Mouse (Mus musculus) G1E (cell line): ENCODE data around the gene Ebf1. TPM values are rescaled to one million over a fixed set of nuclear protein-coding genes. Genes with fewer than 3 reads are reported as not detected.

Experiments
- ATAC-seq: 2 replicates; pipeline ENCODE4 v1.8.0; 2016; ENCODE audit warnings: mild to moderate bottlenecking; ENCODE audit not compliant: insufficient number of reproducible peaks, poor library complexity, low FRiP score, severe bottlenecking; ENCODE audit errors: extremely low read depth
- DNase-seq: peaks from one replicate; pipeline ENCODE4 v3.0.0; 2012; ENCODE audit warnings: low spot score
- H3K27me3 ChIP-seq: 2 replicates; pipeline ENCODE4 v1.6.1; 2012; ENCODE audit warnings: mild to moderate bottlenecking, low read length, inconsistent platforms; ENCODE audit not compliant: insufficient read depth
- H3K36me3 ChIP-seq: replicated peaks from 2 replicates; pipeline ENCODE3; 2012; ENCODE audit warnings: mild to moderate bottlenecking, inconsistent platforms
- H3K4me1 ChIP-seq: 2 replicates; pipeline ENCODE4 v1.6.1; 2012; ENCODE audit warnings: low read depth, low read length, inconsistent platforms, mixed read lengths; ENCODE audit not compliant: insufficient read depth
- H3K4me3 ChIP-seq: 2 replicates; pipeline ENCODE4 v1.5.1; 2012; ENCODE audit warnings: low read depth, mild to moderate bottlenecking, inconsistent platforms, low read length, moderate library complexity, mixed read lengths
- H3K9me3 ChIP-seq: replicated peaks from 2 replicates; pipeline ENCODE4 v1.6.1; 2012; ENCODE audit warnings: inconsistent platforms
- CTCF ChIP-seq: IDR thresholded peaks from 2 replicates; pipeline ENCODE4 v1.5.1; 2012; ENCODE audit warnings: low read depth, low read length, inconsistent platforms, mixed read lengths
- GATA1 ChIP-seq: IDR thresholded peaks from 2 replicates; pipeline ENCODE4 v1.6.1; 2012; ENCODE audit warnings: borderline replicate concordance, low read length, inconsistent platforms, mixed read lengths
- GATA2 ChIP-seq: IDR thresholded peaks from 2 replicates; pipeline ENCODE4 v1.6.1; 2012; ENCODE audit warnings: low read depth, low read length, inconsistent platforms, borderline replicate concordance
- POLR2AphosphoS5 ChIP-seq: IDR thresholded peaks from 2 replicates; pipeline ENCODE4 v1.6.1; 2012; ENCODE audit warnings: low read depth, low read length, inconsistent platforms; ENCODE audit not compliant: insufficient replicate concordance
- TAL1 ChIP-seq: conservative IDR thresholded peaks from 2 replicates; pipeline ENCODE4 v1.6.1; 2012; ENCODE audit warnings: low read depth, low read length, inconsistent platforms, mixed read lengths
- polyA plus RNA-seq: library from polyadenylated mRNA; stranded (reverse); fragments of >175 nt; gene quantifications from 2 replicates; pipeline ENCODE4 v1.2.3, GENCODE M21; 2012
- total RNA-seq, 2 experiments: library from RNA; stranded (forward) in 1 of 2; stranded (reverse) in 1 of 2; fragments of 200-1000 nt in 1 of 2; fragments of >200 nt in 1 of 2; fragmentation: Nextera tagmentation in 1 of 2; gene quantifications; 2 replicates each; pipeline ENCODE4 v1.2.3; 2014 to 2017

Gene Ebf1
- total and polyA plus RNA-seq, 3 experiments = 0.05 TPM; not detected in 2

GRCm38 (mm10) chr11:44581277-44581683 lies 35.8 kb upstream of the Ebf1 start:
- Histone ChIP-seq H3K36me3 (no peaks in the 10 kb centered on the region), H3K4me3 (no peak overlapping the region), H3K27me3 (no peaks in the 10 kb centered on the region), H3K4me1 (no peaks in the 10 kb centered on the region), H3K9me3 (no peaks in the 10 kb centered on the region)
- DNase-seq (no peak), ATAC-seq (peak; percentile 28; the same call in 1 of the 2 replicates)
- no peak for TF ChIP-seq POLR2AphosphoS5

- DNase-seq = no peak
These were observed 30.9 kb upstream of the Ebf1 start for GRCm38 (mm10) chr11:44586047-44586696.

GRCm38 (mm10) chr11:44593016-44593415 lies 24.1 kb upstream of the Ebf1 start:
- Histone ChIP-seq H3K27me3 (peaks cover 10% of the 10 kb centered on the region; the same call in 1 of the 2 replicates), H3K9me3 (no peaks in the 10 kb centered on the region), H3K4me1 (no peaks in the 10 kb centered on the region), H3K4me3 (no peak overlapping the region), H3K36me3 (no peaks in the 10 kb centered on the region)
- ATAC-seq = no peak
- DNase-seq = no peak
- no peak for TF ChIP-seq CTCF
- no peak for TF ChIP-seq POLR2AphosphoS5
- TF ChIP-seq GATA1 = no peak
- no peak for TF ChIP-seq GATA2
- TF ChIP-seq TAL1 = no peak

More at GRCm38 (mm10) chr11:44586047-44586696, 30.9 kb upstream of the Ebf1 start:
- no peaks in the 10 kb centered on the region for H3K4me1 ChIP-seq
- H3K4me3 ChIP-seq = no peak overlapping the region
- TF ChIP-seq POLR2AphosphoS5 (no peak), CTCF (peak; percentile 91)
- no peak for ATAC-seq
- peaks cover 7% of the 10 kb centered on the region for H3K27me3 ChIP-seq
- no peaks in the 10 kb centered on the region for H3K36me3 ChIP-seq
- no peaks in the 10 kb centered on the region for H3K9me3 ChIP-seq

- Histone ChIP-seq H3K9me3 (no peaks in the 10 kb centered on the region), H3K36me3 (no peaks in the 10 kb centered on the region), H3K4me3 (no peak overlapping the region), H3K27me3 (peaks cover 15% of the 10 kb centered on the region), H3K4me1 (no peaks in the 10 kb centered on the region)
- DNase-seq (no peak), ATAC-seq (no peak)
- TF ChIP-seq CTCF (no peak), POLR2AphosphoS5 (no peak), GATA1 (no peak), TAL1 (no peak), GATA2 (no peak)
These were observed 22.3 kb upstream of the Ebf1 start for GRCm38 (mm10) chr11:44594768-44595167.

GRCm38 (mm10) chr11:44606881-44607280 lies 10.2 kb upstream of the Ebf1 start:
- peaks cover 12% of the 10 kb centered on the region for H3K27me3 ChIP-seq
- H3K4me3 ChIP-seq = no peak overlapping the region
- H3K36me3 ChIP-seq = no peaks in the 10 kb centered on the region
- DNase-seq = no peak
- no peak for TF ChIP-seq TAL1
- no peak for TF ChIP-seq GATA1
- TF ChIP-seq CTCF = no peak
- TF ChIP-seq POLR2AphosphoS5 = no peak
- no peak for TF ChIP-seq GATA2
- ATAC-seq = no peak
- no peaks in the 10 kb centered on the region for H3K9me3 ChIP-seq
- H3K4me1 ChIP-seq = 0 out of 2 replicates have a peak, but pooled peaks cover 2% of the 10 kb centered on the region

GRCm38 (mm10) chr11:44608646-44609045 lies 8.5 kb upstream of the Ebf1 start:
- no peak for TF ChIP-seq POLR2AphosphoS5
- no peak for TF ChIP-seq GATA2
- TF ChIP-seq GATA1 = no peak
- no peak for TF ChIP-seq TAL1
- no peak for TF ChIP-seq CTCF
- H3K27me3 ChIP-seq = peaks cover 24% of the 10 kb centered on the region
- ATAC-seq (no peak), DNase-seq (no peak)
- no peaks in the 10 kb centered on the region for H3K36me3 ChIP-seq
- no peak overlapping the region for H3K4me3 ChIP-seq
- 0 out of 2 replicates have a peak, but pooled peaks cover 2% of the 10 kb centered on the region for H3K4me1 ChIP-seq
- H3K9me3 ChIP-seq = no peaks in the 10 kb centered on the region
